Mouse (Mus musculus): Measurements from ENCODE around the gene Lix1.
A peak's percentile ranks its signal among the peaks of the same experiment; 100 is the strongest.

The Lix1 gene

DNA sequence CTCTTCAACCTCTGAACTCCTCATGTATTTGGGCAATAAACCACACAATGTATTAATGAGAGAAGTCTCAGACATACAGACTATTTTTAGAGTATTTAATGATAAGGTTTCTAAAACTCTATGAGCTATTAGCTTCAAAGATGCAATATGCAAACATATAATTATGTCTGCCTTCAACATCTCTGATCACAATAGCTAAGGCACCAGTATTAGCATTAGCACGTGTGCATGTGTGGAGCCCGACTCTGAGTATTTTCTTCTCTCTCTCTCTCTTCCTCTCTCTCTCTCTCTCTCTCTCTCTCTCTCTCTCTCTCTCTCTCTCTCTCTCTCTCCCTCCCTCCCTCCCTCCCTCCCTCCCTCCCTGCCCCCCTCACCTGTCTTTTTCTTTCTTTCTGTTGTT is 9.0 kb downstream of the Lix1 start:
- DNase-seq (ENCODE audit: extremely low read depth, low read depth, low spot score) = no peak

- no peak for DNase-seq (ENCODE audit: extremely low read depth, low read depth, low spot score)
Observed at GRCm38 (mm10) chr17:17412176-17412575, 9.7 kb downstream of the Lix1 start.

DNA sequence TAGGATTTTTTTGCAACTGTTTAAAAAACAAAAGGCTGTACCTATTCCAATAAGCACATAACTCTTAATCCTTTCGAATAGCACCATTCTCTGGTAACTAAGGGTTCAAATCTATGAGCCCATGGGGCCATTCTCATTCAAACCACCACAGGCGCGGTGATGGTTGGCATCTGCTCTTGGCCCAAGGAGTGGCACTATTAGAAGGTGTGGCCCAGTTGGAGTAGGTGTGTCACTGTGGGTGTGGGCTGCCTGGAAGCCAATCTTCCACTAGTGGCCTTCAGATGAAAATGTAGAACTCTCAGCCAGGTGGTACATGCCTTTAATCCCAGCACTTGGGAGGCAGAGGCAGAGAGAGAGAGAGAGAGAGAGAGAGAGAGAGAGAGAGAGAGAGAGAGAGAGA is 11.7 kb downstream of the Lix1 start:
- DNase-seq (ENCODE audit: extremely low read depth, low read depth, low spot score) = no peak

GRCm38 (mm10) chr17:17424609-17425307 is 22.3 kb downstream of the Lix1 start:
- DNase-seq (ENCODE audit: extremely low read depth, low read depth, low spot score) = no peak

DNA sequence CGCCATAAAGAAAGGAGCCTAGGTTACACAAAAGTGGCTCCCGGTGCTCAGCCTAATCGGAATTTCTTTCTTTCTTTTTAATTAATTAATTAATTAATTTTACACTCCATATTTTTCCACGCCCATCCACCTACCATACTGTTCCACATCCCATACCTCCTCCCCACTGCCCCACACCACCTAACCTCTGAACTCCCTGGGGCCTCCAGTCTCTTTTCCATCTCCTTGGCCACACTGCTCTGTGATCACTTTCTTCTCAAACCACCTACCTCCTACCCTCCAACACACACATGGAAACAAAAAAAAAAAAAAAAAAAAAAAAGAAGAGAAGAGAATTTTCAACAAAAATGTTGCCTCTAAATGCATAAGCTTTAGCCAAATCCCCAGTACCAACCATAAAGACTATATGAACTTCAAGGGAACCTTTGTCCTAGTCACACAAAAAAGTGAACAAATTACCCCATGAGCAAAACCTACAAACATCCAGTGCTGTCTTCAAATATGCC is 22.9 kb downstream of the Lix1 start:
- no peak for DNase-seq (ENCODE audit: extremely low read depth, low read depth, low spot score)

DNA sequence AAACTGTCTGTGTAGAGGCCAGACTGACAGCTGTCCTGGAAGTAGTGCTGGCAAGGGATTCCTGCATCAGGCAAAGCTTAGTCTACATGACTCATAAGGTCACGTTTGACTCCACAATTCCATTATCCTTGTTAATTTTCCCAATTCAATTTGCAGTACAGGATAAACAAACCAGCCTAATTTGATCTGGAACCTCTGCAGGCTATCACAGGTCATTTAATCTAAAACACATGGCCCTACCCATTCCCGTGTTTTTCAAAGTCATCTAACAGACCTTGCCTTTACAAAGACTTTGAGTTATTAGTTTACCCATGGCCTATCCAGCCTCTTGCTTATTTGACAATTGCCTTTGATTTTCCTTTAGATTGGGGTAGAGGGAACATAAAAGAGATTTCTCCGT is 23.4 kb downstream of the Lix1 start:
- DNase-seq (ENCODE audit: extremely low read depth, low read depth, low spot score) = no peak

DNA sequence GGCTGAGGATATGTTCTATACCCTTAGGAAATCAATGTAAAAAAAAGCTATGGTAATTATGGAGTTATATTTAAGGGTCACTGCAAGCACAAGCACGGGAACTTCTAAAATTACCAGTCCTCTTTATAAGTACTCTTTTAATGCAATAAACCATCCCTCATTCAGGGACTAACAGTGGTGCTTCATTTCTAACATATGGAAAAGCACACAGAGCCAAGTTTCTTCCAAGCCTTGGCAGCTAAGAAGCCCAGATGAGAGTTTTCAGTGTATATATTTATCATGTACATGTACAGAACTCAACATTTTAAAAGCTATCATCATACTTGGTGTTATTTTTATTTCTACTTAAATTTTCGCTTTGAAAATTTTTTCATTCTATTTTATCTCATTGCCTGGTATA is 26.4 kb downstream of the Lix1 start:
- no peak for DNase-seq (ENCODE audit: extremely low read depth, low read depth, low spot score)

DNA sequence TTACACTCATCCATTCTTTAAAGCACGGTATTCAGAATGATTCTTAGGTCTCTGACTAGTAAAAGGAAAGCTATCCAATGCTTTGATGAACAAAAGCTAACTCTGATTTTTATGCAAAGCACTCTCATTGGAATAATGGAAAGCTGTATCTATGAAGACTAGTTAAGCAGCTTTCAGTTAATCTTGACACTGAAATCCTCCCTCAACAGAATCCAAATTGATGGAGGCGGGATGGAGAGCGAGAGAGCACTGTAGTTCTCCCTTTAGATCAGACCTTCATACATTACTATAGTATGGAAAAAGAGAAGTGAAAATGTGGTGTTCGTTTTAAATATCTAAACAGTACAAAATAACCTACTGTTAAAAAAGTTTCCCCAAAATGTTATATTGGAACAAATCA is 31.2 kb downstream of the Lix1 start:
- no peak for DNase-seq (ENCODE audit: extremely low read depth, low read depth, low spot score)

GRCm38 (mm10) chr17:17438576-17439191 is 36.2 kb downstream of the Lix1 start:
- no peak for DNase-seq (ENCODE audit: extremely low read depth, low read depth, low spot score)

DNA sequence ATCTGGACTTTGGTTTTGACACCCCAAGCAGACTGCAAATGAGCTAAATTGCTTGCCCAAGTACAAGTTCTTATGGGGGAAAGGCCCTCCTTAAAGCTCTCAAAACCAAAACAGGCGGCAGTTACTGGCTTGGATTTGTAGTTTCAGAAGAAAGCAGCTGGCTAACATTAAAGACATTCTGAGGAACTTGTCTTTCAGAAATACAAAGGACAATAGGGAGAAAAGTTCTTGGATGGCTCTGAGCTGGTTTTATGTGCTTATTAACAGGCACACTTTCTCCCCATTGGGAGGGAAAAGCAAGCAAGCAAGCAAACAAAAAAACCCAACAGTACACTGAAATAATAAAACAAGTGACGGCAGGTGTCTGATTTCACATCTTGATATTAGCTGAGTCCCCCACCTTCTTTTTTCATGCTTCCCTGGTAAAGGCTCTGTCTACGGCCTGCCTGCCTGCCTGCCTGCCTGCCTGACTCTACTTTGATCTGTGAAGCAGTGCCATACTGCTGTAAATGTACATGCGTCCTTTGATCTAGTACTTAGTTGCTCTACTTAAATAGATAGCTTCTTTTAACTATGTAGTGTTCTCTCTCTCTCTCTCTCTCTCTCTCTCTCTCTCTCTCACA is 39.5 kb downstream of the Lix1 start:
- no peak for DNase-seq (ENCODE audit: extremely low read depth, low read depth, low spot score)

DNA sequence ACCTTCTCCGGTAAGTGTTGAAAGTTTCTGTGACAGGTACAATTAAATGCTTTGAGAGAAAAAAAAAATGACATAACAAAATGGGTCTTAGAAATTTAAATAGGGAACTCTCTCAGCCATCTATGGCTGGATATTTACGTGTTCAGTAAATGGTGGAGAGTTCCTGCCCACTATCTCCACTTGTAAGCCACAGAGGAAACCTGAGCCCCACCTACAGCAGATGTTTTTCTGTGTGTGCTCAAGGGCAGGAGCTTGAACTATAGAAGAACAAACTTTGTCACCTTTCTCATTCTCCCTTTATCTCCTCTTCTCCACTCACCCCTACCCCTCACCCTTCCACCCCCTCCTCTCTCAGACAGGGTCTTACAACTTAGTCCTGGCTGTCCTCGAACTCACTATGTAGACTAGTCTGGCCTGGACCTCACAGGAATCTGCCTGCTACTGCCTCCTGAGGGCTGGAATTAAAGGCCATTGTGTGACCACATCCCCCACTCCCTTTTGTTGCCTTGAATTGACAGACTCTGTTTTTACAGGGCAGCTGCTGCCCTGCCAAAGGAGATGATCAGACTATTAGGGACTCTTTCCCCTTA is 41.9 kb downstream of the Lix1 start:
- DNase-seq (ENCODE audit: extremely low read depth, low read depth, low spot score) = no peak

GRCm38 (mm10) chr17:17446683-17447082 is 44.2 kb downstream of the Lix1 start:
- no peak for DNase-seq (ENCODE audit: extremely low read depth, low read depth, low spot score)

DNA sequence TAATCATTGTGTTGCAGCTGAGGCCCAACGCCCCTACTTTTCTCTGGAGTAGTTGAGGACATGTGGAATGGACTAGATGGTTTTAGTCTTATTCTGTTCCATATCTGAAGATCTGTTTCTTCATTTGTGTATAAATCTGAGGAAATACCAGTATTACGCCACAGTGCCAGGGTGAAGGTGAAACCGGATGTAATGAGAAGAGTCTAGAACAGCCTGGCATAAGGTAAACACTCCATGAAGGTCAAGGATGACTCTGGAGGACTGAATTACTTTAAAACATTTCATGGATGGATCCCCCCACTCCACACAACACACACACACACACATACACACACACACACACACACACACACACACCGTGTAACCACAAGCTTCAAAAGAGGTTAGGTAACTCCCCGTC is 45.3 kb downstream of the Lix1 start:
- DNase-seq (ENCODE audit: extremely low read depth, low read depth, low spot score) = peak; percentile 5

- no peak for DNase-seq (ENCODE audit: extremely low read depth, low read depth, low spot score)
Observed at GRCm38 (mm10) chr17:17448737-17449440, 46.4 kb downstream of the Lix1 start.

GRCm38 (mm10) chr17:17449441-17449770 is 46.9 kb downstream of the Lix1 start:
- no peak for DNase-seq (ENCODE audit: extremely low read depth, low read depth, low spot score)

DNA sequence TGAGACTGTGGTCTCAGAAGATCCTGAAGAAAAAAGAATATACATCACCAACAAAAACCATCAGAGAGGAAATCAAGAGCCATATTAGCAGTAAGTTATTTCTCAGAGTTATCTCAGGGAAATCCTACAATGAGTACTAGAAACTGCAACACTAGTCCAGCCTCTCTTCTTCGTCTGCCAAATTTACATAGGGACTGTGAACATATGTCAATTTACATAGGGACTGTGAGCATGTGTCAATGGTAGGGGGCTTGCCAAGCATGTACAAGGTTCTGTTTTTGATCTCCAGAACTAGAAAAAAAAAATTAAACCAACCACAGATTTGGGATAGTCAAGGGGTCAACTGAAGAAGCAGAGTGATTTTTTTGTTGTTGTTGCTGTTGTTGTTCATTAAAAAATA is 48.6 kb downstream of the Lix1 start:
- DNase-seq (ENCODE audit: extremely low read depth, low read depth, low spot score) = no peak

DNA sequence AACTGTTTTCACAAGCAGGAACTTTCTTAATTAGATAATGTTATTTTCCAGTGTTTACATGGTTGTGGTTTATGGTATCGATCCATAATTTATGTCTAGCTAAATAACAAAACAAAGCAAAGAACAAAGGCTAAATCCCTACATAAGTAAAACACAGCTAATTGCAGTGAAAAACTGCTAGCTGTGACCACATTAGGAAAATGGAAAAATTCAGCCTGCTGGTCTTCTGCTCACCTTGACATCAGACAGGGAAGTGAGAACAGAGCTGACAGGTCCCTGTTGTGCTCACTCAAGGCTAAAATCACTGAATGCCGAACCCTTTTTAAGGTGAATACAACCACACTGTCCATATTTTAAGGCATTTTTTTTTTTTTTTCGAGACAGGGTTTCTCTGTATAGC is 50.1 kb downstream of the Lix1 start:
- no peak for DNase-seq (ENCODE audit: extremely low read depth, low read depth, low spot score)

GRCm38 (mm10) chr17:17454573-17454972 is 52.1 kb downstream of the Lix1 start:
- DNase-seq (ENCODE audit: extremely low read depth, low read depth, low spot score) = no peak

GRCm38 (mm10) chr17:17485789-17486188 is 83.3 kb downstream of the Lix1 start:
- no peak for DNase-seq (ENCODE audit: extremely low read depth, low read depth, low spot score)

DNA sequence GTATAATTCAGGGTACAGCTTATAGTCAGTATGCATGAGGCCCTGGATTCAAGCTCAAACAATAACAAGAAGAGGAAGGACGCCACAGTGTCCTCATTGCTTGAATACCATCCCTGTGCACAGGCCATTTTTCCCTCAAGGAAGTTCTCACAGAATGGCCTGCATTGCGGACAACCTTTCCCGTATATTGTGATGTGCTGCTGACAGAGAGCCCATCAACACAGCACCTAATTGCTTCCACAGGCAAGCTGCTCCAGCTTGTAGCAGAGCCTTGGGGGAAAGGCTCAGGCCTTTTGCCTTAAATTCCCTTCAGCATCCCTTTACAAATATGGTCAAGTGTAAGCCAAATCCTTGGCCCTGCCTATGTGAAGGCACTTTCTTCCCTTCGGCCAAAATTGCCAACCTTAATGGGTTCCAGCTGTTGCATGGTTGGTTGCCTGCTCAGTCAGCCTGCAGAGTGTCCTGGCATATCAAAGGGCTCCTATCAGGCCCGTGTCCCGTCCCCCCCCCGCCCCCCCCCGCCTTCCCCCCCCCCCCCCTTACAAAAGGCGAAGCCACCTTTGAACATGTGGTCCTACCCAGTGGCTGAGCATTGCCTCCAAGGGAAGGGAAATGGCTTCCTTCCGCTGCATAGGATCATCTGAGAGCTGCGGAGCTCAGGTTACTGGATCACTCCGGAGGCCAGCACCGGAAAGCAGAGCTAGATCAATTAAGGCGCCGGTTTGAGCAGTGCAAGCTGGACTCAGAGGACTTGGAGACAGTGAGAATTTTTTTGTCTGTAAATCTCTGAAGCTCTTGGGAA is 88.5 kb downstream of the Lix1 start:
- no peak for DNase-seq (ENCODE audit: extremely low read depth, low read depth, low spot score)

GRCm38 (mm10) chr17:17491622-17492001 is 89.1 kb downstream of the Lix1 start:
- DNase-seq (ENCODE audit: extremely low read depth, low read depth, low spot score) = no peak

Data from fat pad, adult 2 months (tissue).